Mouse (Mus musculus) heart, postnatal 0 days (tissue): ENCODE results near the gene Acsm5. TPM values are rescaled to one million over a fixed set of nuclear protein-coding genes. Genes with fewer than 3 reads are reported as not detected.
"Not testable (repeated sequence)": the region's sequence is repeated elsewhere in the genome, so short reads cannot be mapped to it uniquely, and the experiment has no call there.

Source experiments
- ATAC-seq: fragments of 200-750 bp; cut with Nextera tagmentation; 2 replicates; pipeline ENCODE4 v1.8.0; 2017; ENCODE audit warnings: low read depth, moderate number of reproducible peaks, moderate library complexity; ENCODE audit not compliant: insufficient read depth
- DNase-seq: peaks from one replicate; pipeline ENCODE4 v3.0.0-alpha.2; 2016; ENCODE audit warnings: low spot score
- H3K27ac ChIP-seq: fragments of 300-500 bp; sonication (generic); 2 replicates; pipeline ENCODE4 v1.5.1; 2014; ENCODE audit warnings: low read depth, mild to moderate bottlenecking
- H3K27me3 ChIP-seq: fragments of 300-500 bp; sonication (generic); 2 replicates; pipeline ENCODE4 v1.6.1; 2014; ENCODE audit warnings: low read length, mixed read lengths; ENCODE audit not compliant: control insufficient read depth, insufficient read depth
- H3K36me3 ChIP-seq: fragments of 300-500 bp; sonication (generic); replicated peaks from 2 replicates; pipeline ENCODE4 v1.6.1; 2014; ENCODE audit warnings: low read length, mixed read lengths; ENCODE audit not compliant: control insufficient read depth, insufficient read depth
- H3K4me1 ChIP-seq: fragments of 300-500 bp; sonication (generic); 2 replicates; pipeline ENCODE4 v1.6.1; 2014; ENCODE audit warnings: antibody characterized with exemption; ENCODE audit not compliant: control insufficient read depth, insufficient read depth
- H3K4me2 ChIP-seq: fragments of 300-500 bp; sonication (generic); 2 replicates; pipeline ENCODE4 v1.6.1; 2014; ENCODE audit warnings: low read depth, mild to moderate bottlenecking, low read length, moderate library complexity
- H3K4me3 ChIP-seq: fragments of 300-500 bp; sonication (generic); 2 replicates; pipeline ENCODE4 v1.5.1; 2014; ENCODE audit warnings: low read depth, low read length
- H3K9ac ChIP-seq: fragments of 300-500 bp; sonication (generic); replicated peaks from 2 replicates; pipeline ENCODE4 v1.6.1; 2014; ENCODE audit warnings: low read depth, low read length, mixed read lengths
- H3K9me3 ChIP-seq: fragments of 300-500 bp; sonication (generic); replicated peaks from 2 replicates; pipeline ENCODE4 v1.6.1; 2016; ENCODE audit warnings: low read length; ENCODE audit not compliant: control insufficient read depth
- CTCF ChIP-seq: IDR thresholded peaks from 2 replicates; pipeline ENCODE4 v1.5.1; 2016; ENCODE audit warnings: antibody characterized with exemption, control low read depth, low read depth
- EP300 ChIP-seq: IDR thresholded peaks from 2 replicates; pipeline ENCODE4 v1.6.1; 2016; ENCODE audit warnings: antibody characterized with exemption, low read depth
- WGBS: fragments of 180-500 bp; shearing (Covaris S2); extraction: QIAGEN DNeasy Blood & Tissue Kit; methylation state at CpG from one replicate; pipeline ENCODE4 v1.1.7; 2014; 5-methylcytosine and 5-hydroxymethylcytosine counted together
- polyA plus RNA-seq: library from polyadenylated mRNA; unstranded; fragments of >200 nt; fragmentation: Nextera tagmentation; extraction: Ambion mirVana; gene quantifications from 2 replicates; pipeline ENCODE4 v1.2.1, GENCODE M21; 2015
- total RNA-seq: library from RNA; depleted of rRNA; stranded (reverse); fragments of >200 nt; gene quantifications from 2 replicates; pipeline ENCODE4 v1.2.3, GENCODE M21; 2014; ENCODE audit warnings: low replicate concordance

Gene Acsm5
- total and polyA plus RNA-seq, 2 experiments from 2014 or later = not detected

- H3K27me3 ChIP-seq = no peaks in the 10 kb centered on the region
- no peak for ATAC-seq
- no peak overlapping the region for H3K9ac ChIP-seq
- no peak for DNase-seq
- H3K4me1 ChIP-seq = no peaks in the 10 kb centered on the region
- H3K4me2 ChIP-seq = no peak overlapping the region
- TF ChIP-seq CTCF (no peak), EP300 (no peak)
- H3K4me3 ChIP-seq = no peak overlapping the region
- H3K36me3 ChIP-seq = no peaks in the 10 kb centered on the region
- H3K9me3 ChIP-seq = no peaks in the 10 kb centered on the region
- no peak overlapping the region for H3K27ac ChIP-seq
These were observed 26.3 kb downstream of the Acsm5 start for GRCm38 (mm10) chr7:119545572-119545971.

GRCm38 (mm10) chr7:119550471-119551222, 31.4 kb downstream of the Acsm5 start:
- no peaks in the 10 kb centered on the region for H3K36me3 ChIP-seq
- ATAC-seq = no peak
- WGBS = 70% methylated on average over 3 of the region's 3 CpGs
- H3K27ac ChIP-seq = no peak overlapping the region
- H3K27me3 ChIP-seq = no peaks in the 10 kb centered on the region
- no peak overlapping the region for H3K4me3 ChIP-seq
- H3K9me3 ChIP-seq = no peaks in the 10 kb centered on the region
- H3K4me2 ChIP-seq = no peak overlapping the region
- TF ChIP-seq EP300 (no peak), CTCF (no peak)
- no peak for DNase-seq
- no peaks in the 10 kb centered on the region for H3K4me1 ChIP-seq
- no peak overlapping the region for H3K9ac ChIP-seq

GRCm38 (mm10) chr7:119554040-119554439, 34.8 kb downstream of the Acsm5 start, which contains the start of gene Acsm2:
Gene Acsm2 (plus strand): TSS chr7:119554340.
- no peaks in the 10 kb centered on the region for H3K36me3 ChIP-seq
- H3K4me1 ChIP-seq = no peaks in the 10 kb centered on the region
- TF ChIP-seq CTCF (no peak), EP300 (no peak)
- ATAC-seq (no peak), DNase-seq (no peak)
- no peaks in the 10 kb centered on the region for H3K9me3 ChIP-seq
- H3K4me2 ChIP-seq = no peak within 1 kb of the TSS
- 74% methylated on average over 1 of the region's 1 CpGs for WGBS
- no peak within 1 kb of the TSS for H3K9ac ChIP-seq
- no peak within 1 kb of the TSS for H3K27ac ChIP-seq
- H3K4me3 ChIP-seq = no peak within 1 kb of the TSS
- no peaks in the 10 kb centered on the region for H3K27me3 ChIP-seq

- no peaks in the 10 kb centered on the region for H3K27me3 ChIP-seq
- DNase-seq (no peak), ATAC-seq (no peak)
- no peak overlapping the region for H3K4me3 ChIP-seq
- H3K9me3 ChIP-seq = no peaks in the 10 kb centered on the region
- 63% methylated on average over 3 of the region's 3 CpGs for WGBS
- H3K4me1 ChIP-seq = no peaks in the 10 kb centered on the region
- H3K4me2 ChIP-seq = no peak overlapping the region
- H3K27ac ChIP-seq = no peak overlapping the region
- no peaks in the 10 kb centered on the region for H3K36me3 ChIP-seq
- H3K9ac ChIP-seq = no peak overlapping the region
- TF ChIP-seq EP300 (no peak), CTCF (no peak)
These were observed 40.7 kb downstream of the Acsm5 start for GRCm38 (mm10) chr7:119559789-119560451.

- Histone ChIP-seq H3K4me3 (no peak overlapping the region), H3K27me3 (no peaks in the 10 kb centered on the region), H3K9ac (no peak overlapping the region), H3K4me2 (no peak overlapping the region), H3K4me1 (no peaks in the 10 kb centered on the region), H3K27ac (no peak overlapping the region), H3K9me3 (no peaks in the 10 kb centered on the region), H3K36me3 (no peaks in the 10 kb centered on the region)
- DNase-seq (no peak), ATAC-seq (no peak)
- 78% methylated on average over 3 of the region's 3 CpGs for WGBS
- no peak for TF ChIP-seq EP300
- TF ChIP-seq CTCF = no peak
These were observed 41.2 kb downstream of the Acsm5 start for GRCm38 (mm10) chr7:119560452-119560835.

GRCm38 (mm10) chr7:119561441-119561840, 42.2 kb downstream of the Acsm5 start:
- H3K27me3 ChIP-seq = no peaks in the 10 kb centered on the region
- no peak overlapping the region for H3K9ac ChIP-seq
- no peak overlapping the region for H3K4me2 ChIP-seq
- no peaks in the 10 kb centered on the region for H3K36me3 ChIP-seq
- H3K4me1 ChIP-seq = no peaks in the 10 kb centered on the region
- no peak for ATAC-seq
- no peak for DNase-seq
- no peak overlapping the region for H3K27ac ChIP-seq
- no peak for TF ChIP-seq EP300
- no peak for TF ChIP-seq CTCF
- no peaks in the 10 kb centered on the region for H3K9me3 ChIP-seq
- WGBS = 39% methylated on average over 4 of the region's 4 CpGs
- no peak overlapping the region for H3K4me3 ChIP-seq

DNA sequence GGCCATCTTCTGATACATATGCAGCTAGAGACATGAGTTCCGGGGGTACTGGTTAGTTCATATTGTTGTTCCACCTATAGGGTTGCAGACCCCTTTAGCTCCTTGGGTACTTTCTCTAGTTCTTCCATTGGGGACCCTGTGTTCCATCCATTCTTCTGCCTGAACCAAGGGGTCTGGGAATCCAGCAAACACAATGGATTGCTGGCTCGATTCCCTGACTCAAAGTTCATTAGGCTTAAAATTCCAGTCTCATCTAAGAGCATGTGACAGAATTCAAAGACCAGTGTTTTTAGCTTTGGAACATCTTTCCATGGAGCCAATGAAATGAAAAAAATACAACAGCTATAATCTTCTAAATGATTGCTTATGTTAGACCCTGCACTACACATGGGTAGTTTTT, 43.2 kb downstream of the Acsm5 start:
- H3K4me3 ChIP-seq, H3K36me3 ChIP-seq, H3K4me1 ChIP-seq, DNase-seq, H3K27me3 ChIP-seq, H3K9me3 ChIP-seq, H3K27ac ChIP-seq, ATAC-seq, H3K4me2 ChIP-seq, H3K9ac ChIP-seq: not testable (repeated sequence)
- 77% methylated on average over 2 of the region's 2 CpGs for WGBS
